Mouse (Mus musculus): Measurements from ENCODE around the gene Abcb8. TPM values are rescaled to one million over a fixed set of nuclear protein-coding genes. Genes with fewer than 3 reads are reported as not detected.

Abcb8 gene
- total and polyA plus RNA-seq, 3 experiments = 76.9 to 124 TPM; not detected in 1

- TF ChIP-seq RAD21 (IDR thresholded peaks at IDR 0.05; ENCODE audit: low read depth, low read length) = no peak
- Histone ChIP-seq H3K27ac (ENCODE audit: control insufficient read depth, low read depth, low read length) (no peak overlapping the region), H3K27me3 (ENCODE audit: control insufficient read depth in 1 of 2, insufficient read depth in 2 of 2, low read length in 2 of 2) (no peaks in the 10 kb centered on the region), H3K79me2 (ENCODE audit: control insufficient read depth, insufficient read depth, low read length, poor library complexity) (peaks cover 14% of the 10 kb centered on the region), H3K9me3 (replicated peaks; ENCODE audit: insufficient read depth, low read length) (no peaks in the 10 kb centered on the region), H3K9ac (ENCODE audit: control insufficient read depth, low read depth, low read length, poor library complexity, severe bottlenecking) (no peak overlapping the region), H3K36me3 (ENCODE audit: control insufficient read depth in 1 of 2, insufficient read depth in 2 of 2, low read length in 2 of 2) (peaks cover 2 to 15% of the 10 kb centered on the region in 2 experiments), H3K4me3 (ENCODE audit: control insufficient read depth in 1 of 2, insufficient read depth in 1 of 2, low read depth in 2 of 2, low read length in 2 of 2) (no peak overlapping the region), H3K4me1 (ENCODE audit: control insufficient read depth in 1 of 2, insufficient read depth in 2 of 2, low read length in 2 of 2) (peaks cover 6 to 17% of the 10 kb centered on the region in 2 experiments)
- no peak for DNase-seq (ENCODE audit: low read depth, low spot score)
Observed at GRCm38 (mm10) chr5:24427981-24428402, 34.5 kb downstream of the Abcb8 start.

- Histone ChIP-seq H3K79me2 (ENCODE audit: control insufficient read depth, insufficient read depth, low read length, poor library complexity) (peaks cover 14% of the 10 kb centered on the region), H3K36me3 (ENCODE audit: control insufficient read depth in 1 of 2, insufficient read depth in 2 of 2, low read length in 2 of 2) (peaks cover 2 to 15% of the 10 kb centered on the region in 2 experiments), H3K9ac (ENCODE audit: control insufficient read depth, low read depth, low read length, poor library complexity, severe bottlenecking) (no peak overlapping the region), H3K27ac (ENCODE audit: control insufficient read depth, low read depth, low read length) (no peak overlapping the region), H3K9me3 (replicated peaks; ENCODE audit: insufficient read depth, low read length) (no peaks in the 10 kb centered on the region), H3K4me1 (ENCODE audit: control insufficient read depth in 1 of 2, insufficient read depth in 2 of 2, low read length in 2 of 2) (peaks cover 6 to 17% of the 10 kb centered on the region in 2 experiments), H3K4me3 (ENCODE audit: control insufficient read depth in 1 of 2, insufficient read depth in 1 of 2, low read depth in 2 of 2, low read length in 2 of 2) (no peak overlapping the region), H3K27me3 (ENCODE audit: control insufficient read depth in 1 of 2, insufficient read depth in 2 of 2, low read length in 2 of 2) (no peaks in the 10 kb centered on the region)
- no peak for DNase-seq (ENCODE audit: low read depth, low spot score)
- no peak for TF ChIP-seq MYB (IDR thresholded peaks at IDR 0.05; ENCODE audit: low read depth, low read length)
Observed at GRCm38 (mm10) chr5:24428596-24428995, 35.1 kb downstream of the Abcb8 start.

GRCm38 (mm10) chr5:24433993-24434392, 40.5 kb downstream of the Abcb8 start:
- no peaks in the 10 kb centered on the region for H3K9me3 ChIP-seq (replicated peaks; ENCODE audit: insufficient read depth, low read length)
- no peak for DNase-seq (ENCODE audit: low read depth, low spot score)
- no peak overlapping the region for H3K4me3 ChIP-seq (ENCODE audit: control insufficient read depth in 1 of 2, insufficient read depth in 1 of 2, low read depth in 2 of 2, low read length in 2 of 2)
- H3K4me1 ChIP-seq (ENCODE audit: control insufficient read depth in 1 of 2, insufficient read depth in 2 of 2, low read length in 2 of 2) = no peaks in the 10 kb centered on the region
- H3K36me3 ChIP-seq (ENCODE audit: control insufficient read depth in 1 of 2, insufficient read depth in 2 of 2, low read length in 2 of 2) = peaks cover 0 to 2% of the 10 kb centered on the region in 2 experiments; a peak in 2 of 4 replicates
- no peaks in the 10 kb centered on the region for H3K27me3 ChIP-seq (ENCODE audit: control insufficient read depth in 1 of 2, insufficient read depth in 2 of 2, low read length in 2 of 2)
- no peak overlapping the region for H3K9ac ChIP-seq (ENCODE audit: control insufficient read depth, low read depth, low read length, poor library complexity, severe bottlenecking)
- no peak overlapping the region for H3K27ac ChIP-seq (ENCODE audit: control insufficient read depth, low read depth, low read length)
- H3K79me2 ChIP-seq (ENCODE audit: control insufficient read depth, insufficient read depth, low read length, poor library complexity) = no peaks in the 10 kb centered on the region
- TF ChIP-seq MEF2A (IDR thresholded peaks at IDR 0.05; ENCODE audit: extremely low read depth, insufficient replicate concordance, low read depth, low read length, poor library complexity, severe bottlenecking) (no peak), ELF1 (IDR thresholded peaks at IDR 0.05; ENCODE audit: low read depth, low read length) (no peak), E2F4 (IDR thresholded peaks at IDR 0.05; ENCODE audit: borderline replicate concordance, low read depth, low read length) (no peak), CTCF (IDR thresholded peaks at IDR 0.05 in 2 of 3, conservative IDR thresholded peaks at IDR 0.05 in 1 of 3; ENCODE audit: control insufficient read depth in 1 of 3, insufficient read depth in 1 of 3, low read depth in 2 of 3, low read length in 3 of 3, poor library complexity in 1 of 3, severe bottlenecking in 1 of 3) (no peak), HCFC1 (IDR thresholded peaks at IDR 0.05; ENCODE audit: low read depth, low read length) (no peak), CHD1 (IDR thresholded peaks at IDR 0.05; ENCODE audit: low read depth, low read length) (no peak), TAL1 (IDR thresholded peaks at IDR 0.05; ENCODE audit: low read length) (no peak), RCOR1 (IDR thresholded peaks at IDR 0.05; ENCODE audit: low read depth, low read length) (no peak), TCF12 (IDR thresholded peaks at IDR 0.05; ENCODE audit: low read depth, low read length) (no peak)
